Mouse (Mus musculus): ENCODE results near the gene Aldh1l1.
A peak's percentile ranks its signal among the peaks of the same experiment; 100 is the strongest.

- no peak for TF ChIP-seq ETS1 (conservative IDR thresholded peaks at IDR 0.05; ENCODE audit: low read depth, low read length)
- TF ChIP-seq ZNF384 (IDR thresholded peaks at IDR 0.05; ENCODE audit: low read depth, low read length), result no peak
- TF ChIP-seq POLR2AphosphoS2 (IDR thresholded peaks at IDR 0.05; ENCODE audit: low read depth, low read length), result no peak
- no peak for TF ChIP-seq USF1 (IDR thresholded peaks at IDR 0.05; ENCODE audit: low read depth, low read length)
- TF ChIP-seq NELFE (IDR thresholded peaks at IDR 0.05; ENCODE audit: low read depth, low read length), result no peak; the same call in 1 of the 2 replicates
- TF ChIP-seq CTCF (conservative IDR thresholded peaks at IDR 0.05 in 1 of 2, IDR thresholded peaks at IDR 0.05 in 1 of 2; ENCODE audit: low read depth in 2 of 2, low read length in 2 of 2), result peak; percentile 89 to 97
- TF ChIP-seq ZC3H11A (IDR thresholded peaks at IDR 0.05; ENCODE audit: low read depth, low read length), result no peak
- TF ChIP-seq ZKSCAN1 (IDR thresholded peaks at IDR 0.05; ENCODE audit: borderline replicate concordance, low read depth, low read length), result no peak
- no peak for TF ChIP-seq TCF12 (IDR thresholded peaks at IDR 0.05; ENCODE audit: low read depth, low read length)
These were observed 120.3 kb downstream of the Aldh1l1 start for GRCm38 (mm10) chr6:90606538-90606937.

Measured in CH12.LX (cell line).